ENCODE assay signal across 14 mouse cellular contexts in the genomic region with DNA sequence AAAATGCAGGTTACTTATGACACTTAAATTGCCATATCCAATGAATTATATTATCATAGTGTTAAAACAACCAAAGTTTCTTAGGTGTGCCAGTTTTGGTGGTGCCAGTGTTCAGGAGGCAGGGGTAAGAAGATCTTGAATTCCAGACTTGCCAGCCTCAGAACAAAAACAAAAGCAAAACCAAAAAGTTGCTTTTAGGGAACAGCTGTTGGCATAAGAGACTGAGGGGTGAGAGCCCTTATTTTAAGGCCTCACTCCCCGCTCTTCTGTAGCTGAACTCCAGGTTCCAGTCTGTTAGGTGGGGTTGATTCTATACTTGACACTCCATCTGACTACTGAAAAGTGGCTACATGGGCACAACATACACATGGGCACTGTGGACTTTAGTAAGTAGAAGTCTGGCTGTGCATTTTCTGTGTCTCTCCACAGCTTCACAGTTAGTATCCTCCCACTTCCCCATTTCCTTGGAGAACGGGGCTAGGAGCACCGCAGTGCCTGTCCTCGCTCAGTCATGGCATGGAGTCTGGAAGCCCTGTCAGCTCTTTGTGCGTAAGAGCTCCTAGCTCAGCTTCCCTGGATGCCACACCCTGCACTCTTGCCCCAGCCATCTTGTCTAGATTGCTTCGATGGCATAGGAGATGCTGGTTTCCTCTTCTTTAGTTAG.
DNase-seq lines count a peak whose midpoint lies in the region; ATAC-seq and TF ChIP-seq lines count a peak whose summit lies in the region.
"Had no signal": no experiment of that assay in that cellular context is flagged by ENCODE, and none has a peak within 500 bp of the region (broad histone marks: within the 10 kb centered on the region; RNA-seq: fewer than 3 reads in every experiment).

No protein-coding gene starts in this region.

- H3K27me3 ChIP-seq in heart, embryonic 10.5 days (ENCODE audit: insufficient read depth, poor library complexity, severe bottlenecking) = no peaks in the 10 kb centered on the region
- no peaks in the 10 kb centered on the region for H3K27me3 ChIP-seq in lung, embryonic 14.5 days (ENCODE audit: insufficient read depth, low read length)
- H3K27me3 ChIP-seq: limb, embryonic 12.5 days; midbrain, embryonic 12.5 days had no signal

- TF ChIP-seq CTCF in lung, embryonic 14.5 days (IDR thresholded peaks at IDR 0.05; ENCODE audit: low read depth) = no peak

- H3K9ac ChIP-seq in lung, embryonic 14.5 days = no peak overlapping the region
- H3K9ac ChIP-seq: hindbrain, embryonic 14.5 days; limb, embryonic 12.5 days; midbrain, embryonic 12.5 days had no signal

- H3K4me1 ChIP-seq in heart, embryonic 10.5 days = peaks cover 52% of the 10 kb centered on the region
- 0 out of 2 replicates have a peak, but pooled peaks cover 7% of the 10 kb centered on the region for H3K4me1 ChIP-seq in lung, embryonic 14.5 days (ENCODE audit: insufficient read depth)

- H3K36me3 ChIP-seq in heart, embryonic 10.5 days = no peaks in the 10 kb centered on the region
- no peaks in the 10 kb centered on the region for H3K36me3 ChIP-seq in lung, embryonic 14.5 days (ENCODE audit: insufficient read depth)
- H3K36me3 ChIP-seq: G1E; limb, embryonic 12.5 days; midbrain, embryonic 12.5 days had no signal

- H3K9me3 ChIP-seq in heart, embryonic 10.5 days = no peaks in the 10 kb centered on the region
- no peaks in the 10 kb centered on the region for H3K9me3 ChIP-seq in lung, embryonic 14.5 days (ENCODE audit: low read depth, low read length)
- H3K9me3 ChIP-seq: G1E; limb, embryonic 12.5 days; midbrain, embryonic 12.5 days had no signal

- 70% methylated on average over 6 of the region's 6 CpGs for WGBS in heart, embryonic 10.5 days
- WGBS in lung, embryonic 14.5 days = 84% methylated on average over 6 of the region's 6 CpGs

- no peak overlapping the region for H3K4me2 ChIP-seq in lung, embryonic 14.5 days
- H3K4me2 ChIP-seq: hindbrain, embryonic 14.5 days; midbrain, embryonic 12.5 days had no signal

- H3K27ac ChIP-seq in heart, embryonic 10.5 days = peak overlapping the region; percentile 82
- H3K27ac ChIP-seq in lung, embryonic 14.5 days (ENCODE audit: low read depth) = peak overlapping the region; percentile 42; the same call in 1 of the 2 replicates
- H3K27ac ChIP-seq: hindbrain, embryonic 14.5 days; midbrain, embryonic 12.5 days had no signal

- no peak for ATAC-seq in lung, embryonic 14.5 days (ENCODE audit: insufficient read depth)
- peak; percentile 94 for ATAC-seq in granulocyte monocyte progenitor cell, adult 5-6 weeks (replicated peaks; ENCODE audit: poor library complexity, severe bottlenecking)
- ATAC-seq in neutrophil, adult 5-6 weeks (ENCODE audit: extremely low read depth, insufficient number of reproducible peaks, low FRiP score, poor library complexity, severe bottlenecking) = 0 out of 2 replicates have a peak, but pooled peaks have one; percentile 13
- ATAC-seq: lung, postnatal 0 days had no signal

- intact Hi-C loops in heart, postnatal 10 days (cut with DNase I) = no loop called here

- H3K4me3 ChIP-seq in heart, embryonic 10.5 days = no peak overlapping the region
- H3K4me3 ChIP-seq in lung, embryonic 14.5 days (ENCODE audit: low read depth, low read length) = no peak overlapping the region
- H3K4me3 ChIP-seq: limb, embryonic 12.5 days; midbrain, embryonic 12.5 days had no signal

- DNase-seq in heart, embryonic 10.5 days (ENCODE audit: low spot score) = no peak
- no peak for DNase-seq in heart, postnatal 10 days
- DNase-seq in lung, embryonic 14.5 days = no peak
- DNase-seq in lung, adult 18-20 months = no peak
- DNase-seq in spleen, postnatal 14 days (ENCODE audit: low spot score in 2 of 2) = no peak
- DNase-seq: kidney, adult 9 months; spleen, adult 18-20 months had no signal
